In the genomic region with DNA sequence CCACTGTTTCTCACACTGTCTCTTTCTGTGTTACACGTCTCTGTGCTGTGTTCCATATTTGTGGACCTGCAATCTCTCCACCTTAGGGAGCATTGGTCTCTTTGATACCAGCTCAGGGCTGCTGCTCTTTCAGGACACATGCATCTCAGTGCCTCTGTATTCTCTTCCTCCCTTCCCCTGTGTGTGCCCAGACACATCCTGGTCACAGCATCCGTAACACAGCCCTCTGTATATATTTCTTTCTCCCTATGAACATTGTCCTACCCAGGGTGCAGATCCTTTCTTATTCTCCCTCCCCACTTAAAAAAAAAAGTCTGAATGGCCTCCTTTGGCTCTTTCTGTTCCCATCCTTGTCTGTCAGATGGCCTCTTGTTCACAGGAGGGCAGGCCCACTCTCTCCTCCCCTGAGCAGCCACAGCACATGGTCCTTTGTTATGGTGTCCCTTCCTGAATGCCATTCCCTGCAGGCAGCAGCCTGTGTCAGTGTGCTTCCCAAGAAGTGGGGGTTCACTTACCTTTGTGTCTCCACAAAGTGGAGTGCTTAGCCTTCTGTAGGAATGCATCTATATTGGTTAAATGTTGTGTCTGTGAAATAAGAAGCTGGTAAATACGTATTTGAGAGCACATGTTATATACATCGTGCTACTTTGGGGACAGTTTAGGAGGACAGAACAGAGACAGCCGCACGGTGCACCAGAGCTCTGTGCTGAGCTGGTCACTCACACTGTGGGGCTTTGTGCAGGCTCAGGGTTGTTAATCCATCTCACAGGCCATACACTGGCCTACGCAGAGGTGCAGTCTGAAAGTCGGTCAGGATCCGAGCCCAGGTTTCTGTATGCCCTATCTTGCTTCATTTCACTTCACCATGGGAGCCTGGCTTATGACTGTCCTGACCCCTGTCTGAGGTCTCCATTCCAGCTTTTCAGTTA, we compare ENCODE assay signal across 11 mouse cellular contexts. TPM values are rescaled to one million over a fixed set of nuclear protein-coding genes. Genes with fewer than 3 reads are reported as not detected.
DNase-seq lines count a peak whose midpoint lies in the region; ATAC-seq lines count a peak whose summit lies in the region.
"Had no signal": no experiment of that assay in that cellular context is flagged by ENCODE, and none has a peak within 500 bp of the region (broad histone marks: within the 10 kb centered on the region; RNA-seq: fewer than 3 reads in every experiment).

No protein-coding gene starts in this region.

- no peak for ATAC-seq in heart, embryonic 11.5 days (replicated peaks; ENCODE audit: insufficient number of reproducible peaks, low FRiP score, low TSS enrichment)
- peak; percentile 35; the same call in 1 of the 2 replicates for ATAC-seq in embryonic facial prominence, embryonic 14.5 days (ENCODE audit: low read depth)
- ATAC-seq in hindbrain, embryonic 16.5 days, result peak; percentile 60; the same call in 1 of the 2 replicates
- ATAC-seq in neural tube, embryonic 11.5 days (ENCODE audit: insufficient read depth, low FRiP score, low TSS enrichment), result peak; percentile 76

- H3K27ac ChIP-seq in heart, embryonic 11.5 days (ENCODE audit: low read depth, low read length), result 0 out of 2 replicates have a peak overlapping the region, but pooled peaks have one; percentile 7
- no peak overlapping the region for H3K27ac ChIP-seq in embryonic facial prominence, embryonic 14.5 days (replicated peaks; ENCODE audit: low read depth, low read length)
- peak overlapping the region; percentile 0; the same call in 1 of the 2 replicates for H3K27ac ChIP-seq in hindbrain, embryonic 16.5 days (ENCODE audit: low read depth, low read length)
- H3K27ac ChIP-seq in neural tube, embryonic 11.5 days (ENCODE audit: low read depth, low read length), result peak overlapping the region; percentile 72
- H3K27ac ChIP-seq: macrophage had no signal

- no peak overlapping the region for H3K4me2 ChIP-seq in heart, embryonic 11.5 days
- H3K4me2 ChIP-seq in embryonic facial prominence, embryonic 14.5 days (ENCODE audit: low read depth, low read length), result no peak overlapping the region
- no peak overlapping the region for H3K4me2 ChIP-seq in hindbrain, embryonic 16.5 days (ENCODE audit: low read length)
- H3K4me2 ChIP-seq in neural tube, embryonic 11.5 days (ENCODE audit: low read depth), result peak overlapping the region; percentile 12; the same call in 1 of the 2 replicates
- H3K4me2 ChIP-seq: liver, embryonic 11.5 days had no signal

- H3K4me1 ChIP-seq in heart, embryonic 11.5 days (ENCODE audit: control insufficient read depth, insufficient read depth, low read length), result peaks cover 56% of the 10 kb centered on the region
- peaks cover 45% of the 10 kb centered on the region for H3K4me1 ChIP-seq in embryonic facial prominence, embryonic 14.5 days (ENCODE audit: control insufficient read depth, insufficient read depth, low read length)
- peaks cover 43% of the 10 kb centered on the region for H3K4me1 ChIP-seq in hindbrain, embryonic 16.5 days (ENCODE audit: control insufficient read depth, insufficient read depth, low read depth, low read length)
- peaks cover 60% of the 10 kb centered on the region for H3K4me1 ChIP-seq in neural tube, embryonic 11.5 days (ENCODE audit: control insufficient read depth, insufficient read depth, low read length)

- 66% methylated on average over 9 of the region's 9 CpGs for WGBS in heart, embryonic 11.5 days (ENCODE audit: insufficient replicate concordance)
- WGBS in embryonic facial prominence, embryonic 14.5 days, result 58% methylated on average over 9 of the region's 9 CpGs
- WGBS in hindbrain, embryonic 16.5 days, result 25% methylated on average over 9 of the region's 9 CpGs
- 35% methylated on average over 9 of the region's 9 CpGs for WGBS in neural tube, embryonic 11.5 days

- H3K27me3 ChIP-seq in heart, embryonic 11.5 days (ENCODE audit: control insufficient read depth, insufficient read depth, low read length), result no peaks in the 10 kb centered on the region
- no peaks in the 10 kb centered on the region for H3K27me3 ChIP-seq in embryonic facial prominence, embryonic 14.5 days (replicated peaks; ENCODE audit: control insufficient read depth, insufficient read depth, low read length)
- H3K27me3 ChIP-seq in hindbrain, embryonic 16.5 days (replicated peaks; ENCODE audit: control insufficient read depth, insufficient read depth, low read length), result no peaks in the 10 kb centered on the region
- no peaks in the 10 kb centered on the region for H3K27me3 ChIP-seq in neural tube, embryonic 11.5 days (ENCODE audit: control insufficient read depth, insufficient read depth, low read length)

- no peaks in the 10 kb centered on the region for H3K36me3 ChIP-seq in heart, embryonic 11.5 days (ENCODE audit: control insufficient read depth, insufficient read depth, low read length)
- 0 out of 2 replicates have a peak, but pooled peaks cover 3% of the 10 kb centered on the region for H3K36me3 ChIP-seq in embryonic facial prominence, embryonic 14.5 days (ENCODE audit: control insufficient read depth, insufficient read depth, low read length)
- H3K36me3 ChIP-seq in hindbrain, embryonic 16.5 days (ENCODE audit: control insufficient read depth, insufficient read depth, low read length), result no peaks in the 10 kb centered on the region
- H3K36me3 ChIP-seq in neural tube, embryonic 11.5 days (ENCODE audit: control insufficient read depth, insufficient read depth, low read length), result no peaks in the 10 kb centered on the region

- H3K9ac ChIP-seq in heart, embryonic 11.5 days (ENCODE audit: low read depth, low read length), result 0 out of 2 replicates have a peak overlapping the region, but pooled peaks have one; percentile 28
- no peak overlapping the region for H3K9ac ChIP-seq in embryonic facial prominence, embryonic 14.5 days (ENCODE audit: low read depth, low read length)
- peak overlapping the region; percentile 25; the same call in 1 of the 2 replicates for H3K9ac ChIP-seq in hindbrain, embryonic 16.5 days (ENCODE audit: low read depth, low read length)
- H3K9ac ChIP-seq in neural tube, embryonic 11.5 days (ENCODE audit: low read length), result peak overlapping the region; percentile 47

- no peaks in the 10 kb centered on the region for H3K9me3 ChIP-seq in heart, embryonic 11.5 days (replicated peaks; ENCODE audit: control insufficient read depth, low read length)
- no peaks in the 10 kb centered on the region for H3K9me3 ChIP-seq in embryonic facial prominence, embryonic 14.5 days (ENCODE audit: control insufficient read depth, low read length)
- H3K9me3 ChIP-seq in hindbrain, embryonic 16.5 days (ENCODE audit: control insufficient read depth, low read length), result no peaks in the 10 kb centered on the region
- H3K9me3 ChIP-seq in neural tube, embryonic 11.5 days (ENCODE audit: control insufficient read depth, low read length), result no peaks in the 10 kb centered on the region

- DNase-seq in heart, adult 9 months (ENCODE audit: low spot score in 2 of 2), result no peak
- DNase-seq in embryonic facial prominence, embryonic 14.5 days (ENCODE audit: low spot score), result no peak
- peak; percentile 54 for DNase-seq in neural tube, embryonic 11.5 days (ENCODE audit: low spot score)
- no peak for DNase-seq in urinary bladder, postnatal 25 days (ENCODE audit: low spot score)
- DNase-seq in natural killer cell, adult 2 months (ENCODE audit: low spot score in 2 of 2), result no peak
- DNase-seq in left cerebral cortex, adult 18-20 months (ENCODE audit: low spot score in 2 of 2), result no peak
- DNase-seq: thymus, postnatal 4 days had no signal

- H3K4me3 ChIP-seq in heart, embryonic 11.5 days (ENCODE audit: low read depth, low read length), result no peak overlapping the region
- no peak overlapping the region for H3K4me3 ChIP-seq in embryonic facial prominence, embryonic 14.5 days (ENCODE audit: low read depth, low read length)
- no peak overlapping the region for H3K4me3 ChIP-seq in hindbrain, embryonic 16.5 days (ENCODE audit: low read length)
- H3K4me3 ChIP-seq in neural tube, embryonic 11.5 days (ENCODE audit: low read depth, low read length), result no peak overlapping the region

RNA-seq across cellular contexts. Expression of a gene that starts 7.1 kb away (rescaled TPM):
- 26.7 and 30.3 TPM in 2 replicates for polyA plus RNA-seq in heart, embryonic 11.5 days (2014; fragmentation: Nextera tagmentation; extraction: Ambion mirVana)
- 22.3 and 28.4 TPM in 2 replicates for polyA plus RNA-seq in embryonic facial prominence, embryonic 14.5 days (2014; fragmentation: Nextera tagmentation; extraction: Ambion mirVana)
- polyA plus RNA-seq in hindbrain, embryonic 16.5 days (2015; fragmentation: Nextera tagmentation; extraction: Ambion mirVana), result 21.8 and 24.5 TPM in 2 replicates
- 63.2 and 68.3 TPM in 2 replicates for polyA plus RNA-seq in neural tube, embryonic 11.5 days (2014; fragmentation: Nextera tagmentation; extraction: Ambion mirVana)
- 10 to 100 TPM; 18.1 to 19.7 TPM for total RNA-seq in left cerebral cortex, adult 18-20 months (2021)

RNA-seq across cellular contexts. Expression of a gene that starts 38.1 kb away (rescaled TPM):
- 51.2 and 60.7 TPM in 2 replicates for polyA plus RNA-seq in heart, embryonic 11.5 days (2014; fragmentation: Nextera tagmentation; extraction: Ambion mirVana)
- 61.4 and 70.2 TPM in 2 replicates for polyA plus RNA-seq in embryonic facial prominence, embryonic 14.5 days (2014; fragmentation: Nextera tagmentation; extraction: Ambion mirVana)
- polyA plus RNA-seq in hindbrain, embryonic 16.5 days (2015; fragmentation: Nextera tagmentation; extraction: Ambion mirVana), result 72.2 and 182 TPM in 2 replicates
- 252 and 261 TPM in 2 replicates for polyA plus RNA-seq in neural tube, embryonic 11.5 days (2014; fragmentation: Nextera tagmentation; extraction: Ambion mirVana)
- 100 to 1,000 TPM; 117 TPM for total RNA-seq in left cerebral cortex, adult 18-20 months (2021)
- polyA plus RNA-seq: macrophage had no signal
